Mouse (Mus musculus): Measurements from ENCODE around the gene Slc29a4.

DNA sequence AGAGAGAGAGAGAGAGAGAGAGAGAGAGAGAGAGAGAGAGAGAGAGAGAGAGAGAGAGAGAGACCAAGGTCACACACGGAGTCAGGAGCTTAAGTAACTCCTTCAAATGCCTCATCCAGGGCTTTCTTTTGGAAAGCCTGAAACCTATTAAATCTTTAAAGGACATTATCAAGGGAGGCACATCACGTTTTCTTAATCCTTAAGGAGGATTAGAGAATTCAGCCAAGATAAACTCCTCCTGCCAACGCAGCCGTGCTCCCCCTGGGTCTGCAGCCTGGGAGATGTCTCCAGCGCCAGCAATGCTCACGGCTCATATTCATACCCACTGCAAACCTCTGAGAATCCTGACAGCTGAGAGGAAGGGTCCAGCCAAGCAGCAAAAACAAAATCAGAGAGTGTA is 3.4 kb upstream of the Slc29a4 start:
- TF ChIP-seq CTCF (IDR thresholded peaks at IDR 0.05; ENCODE audit: low read depth, low read length) (no peak), EP300 (IDR thresholded peaks at IDR 0.05; ENCODE audit: insufficient read depth, low read depth, low read length) (no peak), POLR2A (IDR thresholded peaks at IDR 0.05; ENCODE audit: insufficient read depth, low read length) (no peak)
